Mouse (Mus musculus) liver, embryonic 18 days (tissue): ENCODE measurements around the gene Gm15128. TPM values are rescaled to one million over a fixed set of nuclear protein-coding genes. Genes with fewer than 3 reads are reported as not detected.

Experiments
- polyA plus RNA-seq: library from polyadenylated mRNA; depleted of rRNA; stranded (reverse); fragments of >200 nt; gene quantifications from 2 replicates; pipeline ENCODE4 v1.2.3, GENCODE M21; 2012; rRNA removed

Gm15128 gene
- polyA plus RNA-seq, result not detected in 2 replicates

DNA sequence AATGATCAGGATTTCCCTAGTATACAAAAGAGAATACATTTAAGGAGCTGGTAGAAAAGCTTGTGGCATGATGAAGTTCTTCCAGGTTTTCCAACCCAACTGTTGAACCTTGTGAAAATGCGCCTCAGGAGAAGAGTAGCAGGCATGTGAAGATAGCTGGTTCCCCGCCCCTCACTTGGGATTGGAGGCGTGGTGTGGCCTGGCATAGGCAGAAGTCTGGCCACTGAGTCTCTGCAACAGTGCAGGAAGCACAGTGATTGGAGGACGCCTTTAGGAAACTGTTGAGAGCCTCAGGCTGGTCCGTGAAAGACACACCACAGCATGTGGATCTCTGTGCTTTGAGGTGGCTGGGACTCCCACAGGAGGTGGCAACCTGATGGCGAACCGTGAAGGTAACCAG lies at the start of gene Gm15128:
Gene Gm15128 (plus strand): TSS at position 301 of the 400 bp plus-strand sequence.

Other genes starting within 250 kb of the Gm15128 start
- 0.26 and 0.30 TPM in 2 replicates for gene Lrch2, start 211.9 kb upstream of the Gm15128 start, polyA plus RNA-seq
- gene Gm15080, start 227.0 kb downstream of the Gm15128 start, polyA plus RNA-seq, result not detected in 2 replicates